Mouse (Mus musculus): ENCODE measurements around the gene Slain1. TPM values are rescaled to one million over a fixed set of nuclear protein-coding genes. Genes with fewer than 3 reads are reported as not detected.

Gene Slain1
- polyA plus RNA-seq (2014; fragmentation: Nextera tagmentation; extraction: Ambion mirVana), result 17.1 and 23.2 TPM in 2 replicates

GRCm38 (mm10) chr14:103649896-103650334 is at the start of gene Slain1:
TSS of gene Slain1 (plus strand) at chr14:103650228.
- Histone ChIP-seq H3K4me2 (ENCODE audit: low read depth, low read length, severe bottlenecking) (peak within 1 kb of the TSS; percentile 72), H3K4me1 (replicated peaks; ENCODE audit: control insufficient read depth, insufficient read depth, low read length) (peaks cover 7% of the 10 kb centered on the region), H3K9ac (ENCODE audit: low read length) (peak within 1 kb of the TSS; percentile 97), H3K27me3 (ENCODE audit: control insufficient read depth, insufficient read depth, low read length) (no peaks in the 10 kb centered on the region), H3K4me3 (ENCODE audit: low read depth, low read length) (peak within 1 kb of the TSS; percentile 97), H3K27ac (ENCODE audit: low read depth, low read length) (peak within 1 kb of the TSS; percentile 96), H3K9me3 (ENCODE audit: control insufficient read depth, low read length) (no peaks in the 10 kb centered on the region), H3K36me3 (ENCODE audit: control insufficient read depth, insufficient read depth, low read length) (no peaks in the 10 kb centered on the region)
- WGBS, result under 1% methylated on average over 32 of the region's 32 CpGs
- DNase-seq (ENCODE audit: low spot score), result peak; percentile 96
- peak; percentile 96 for ATAC-seq (replicated peaks; ENCODE audit: low FRiP score)

- Histone ChIP-seq H3K27me3 (ENCODE audit: control insufficient read depth, insufficient read depth, low read length) (no peaks in the 10 kb centered on the region), H3K4me3 (ENCODE audit: low read depth, low read length) (no peak overlapping the region), H3K36me3 (ENCODE audit: control insufficient read depth, insufficient read depth, low read length) (no peaks in the 10 kb centered on the region), H3K4me2 (ENCODE audit: low read depth, low read length, severe bottlenecking) (no peak overlapping the region), H3K9me3 (ENCODE audit: control insufficient read depth, low read length) (no peaks in the 10 kb centered on the region), H3K27ac (ENCODE audit: low read depth, low read length) (no peak overlapping the region), H3K9ac (ENCODE audit: low read length) (no peak overlapping the region), H3K4me1 (replicated peaks; ENCODE audit: control insufficient read depth, insufficient read depth, low read length) (no peaks in the 10 kb centered on the region)
- ATAC-seq (replicated peaks; ENCODE audit: low FRiP score) (no peak), DNase-seq (ENCODE audit: low spot score) (no peak)
- 90% methylated on average over 8 of the region's 8 CpGs for WGBS
These were observed 42.0 kb upstream of the Slain1 start for GRCm38 (mm10) chr14:103608063-103608462.

- no peak overlapping the region for H3K4me2 ChIP-seq (ENCODE audit: low read depth, low read length, severe bottlenecking)
- no peak overlapping the region for H3K27ac ChIP-seq (ENCODE audit: low read depth, low read length)
- H3K9ac ChIP-seq (ENCODE audit: low read length), result no peak overlapping the region
- DNase-seq (ENCODE audit: low spot score), result no peak
- no peaks in the 10 kb centered on the region for H3K9me3 ChIP-seq (ENCODE audit: control insufficient read depth, low read length)
- ATAC-seq (replicated peaks; ENCODE audit: low FRiP score), result no peak
- no peaks in the 10 kb centered on the region for H3K36me3 ChIP-seq (ENCODE audit: control insufficient read depth, insufficient read depth, low read length)
- WGBS, result 80% methylated on average over 6 of the region's 6 CpGs
- H3K4me3 ChIP-seq (ENCODE audit: low read depth, low read length), result no peak overlapping the region
- H3K4me1 ChIP-seq (replicated peaks; ENCODE audit: control insufficient read depth, insufficient read depth, low read length), result no peaks in the 10 kb centered on the region
- no peaks in the 10 kb centered on the region for H3K27me3 ChIP-seq (ENCODE audit: control insufficient read depth, insufficient read depth, low read length)
These were observed 36.3 kb upstream of the Slain1 start for GRCm38 (mm10) chr14:103613573-103614271.

- Histone ChIP-seq H3K4me1 (replicated peaks; ENCODE audit: control insufficient read depth, insufficient read depth, low read length) (no peaks in the 10 kb centered on the region), H3K36me3 (ENCODE audit: control insufficient read depth, insufficient read depth, low read length) (no peaks in the 10 kb centered on the region), H3K27ac (ENCODE audit: low read depth, low read length) (no peak overlapping the region), H3K9me3 (ENCODE audit: control insufficient read depth, low read length) (no peaks in the 10 kb centered on the region), H3K4me3 (ENCODE audit: low read depth, low read length) (no peak overlapping the region), H3K4me2 (ENCODE audit: low read depth, low read length, severe bottlenecking) (no peak overlapping the region), H3K27me3 (ENCODE audit: control insufficient read depth, insufficient read depth, low read length) (no peaks in the 10 kb centered on the region), H3K9ac (ENCODE audit: low read length) (no peak overlapping the region)
- no peak for ATAC-seq (replicated peaks; ENCODE audit: low FRiP score)
- 91% methylated on average over 4 of the region's 4 CpGs for whole genome bisulfite sequencing
- no peak for DNase-seq (ENCODE audit: low spot score)
These were observed 35.8 kb upstream of the Slain1 start for GRCm38 (mm10) chr14:103614272-103614587.

GRCm38 (mm10) chr14:103619756-103620155 is 30.3 kb upstream of the Slain1 start:
- H3K36me3 ChIP-seq (ENCODE audit: control insufficient read depth, insufficient read depth, low read length), result no peaks in the 10 kb centered on the region
- no peak overlapping the region for H3K4me3 ChIP-seq (ENCODE audit: low read depth, low read length)
- no peak overlapping the region for H3K9ac ChIP-seq (ENCODE audit: low read length)
- H3K4me2 ChIP-seq (ENCODE audit: low read depth, low read length, severe bottlenecking), result no peak overlapping the region
- WGBS, result 93% methylated on average over 4 of the region's 4 CpGs
- no peaks in the 10 kb centered on the region for H3K4me1 ChIP-seq (replicated peaks; ENCODE audit: control insufficient read depth, insufficient read depth, low read length)
- H3K27me3 ChIP-seq (ENCODE audit: control insufficient read depth, insufficient read depth, low read length), result no peaks in the 10 kb centered on the region
- H3K27ac ChIP-seq (ENCODE audit: low read depth, low read length), result no peak overlapping the region
- no peaks in the 10 kb centered on the region for H3K9me3 ChIP-seq (ENCODE audit: control insufficient read depth, low read length)
- DNase-seq (ENCODE audit: low spot score) (no peak), ATAC-seq (replicated peaks; ENCODE audit: low FRiP score) (no peak)

GRCm38 (mm10) chr14:103621207-103621606 is 28.8 kb upstream of the Slain1 start:
- H3K4me1 ChIP-seq (replicated peaks; ENCODE audit: control insufficient read depth, insufficient read depth, low read length), result no peaks in the 10 kb centered on the region
- no peak overlapping the region for H3K4me3 ChIP-seq (ENCODE audit: low read depth, low read length)
- no peaks in the 10 kb centered on the region for H3K36me3 ChIP-seq (ENCODE audit: control insufficient read depth, insufficient read depth, low read length)
- H3K27me3 ChIP-seq (ENCODE audit: control insufficient read depth, insufficient read depth, low read length), result no peaks in the 10 kb centered on the region
- H3K27ac ChIP-seq (ENCODE audit: low read depth, low read length), result no peak overlapping the region
- DNase-seq (ENCODE audit: low spot score) (no peak), ATAC-seq (replicated peaks; ENCODE audit: low FRiP score) (no peak)
- H3K9me3 ChIP-seq (ENCODE audit: control insufficient read depth, low read length), result no peaks in the 10 kb centered on the region
- no peak overlapping the region for H3K4me2 ChIP-seq (ENCODE audit: low read depth, low read length, severe bottlenecking)
- H3K9ac ChIP-seq (ENCODE audit: low read length), result no peak overlapping the region
- 93% methylated on average over 2 of the region's 2 CpGs for WGBS

GRCm38 (mm10) chr14:103626100-103626499 is 23.9 kb upstream of the Slain1 start:
- no peaks in the 10 kb centered on the region for H3K27me3 ChIP-seq (ENCODE audit: control insufficient read depth, insufficient read depth, low read length)
- 85% methylated on average over 6 of the region's 6 CpGs for WGBS
- no peaks in the 10 kb centered on the region for H3K4me1 ChIP-seq (replicated peaks; ENCODE audit: control insufficient read depth, insufficient read depth, low read length)
- no peak overlapping the region for H3K4me3 ChIP-seq (ENCODE audit: low read depth, low read length)
- H3K4me2 ChIP-seq (ENCODE audit: low read depth, low read length, severe bottlenecking), result no peak overlapping the region
- ATAC-seq (replicated peaks; ENCODE audit: low FRiP score) (no peak), DNase-seq (ENCODE audit: low spot score) (no peak)
- H3K9me3 ChIP-seq (ENCODE audit: control insufficient read depth, low read length), result no peaks in the 10 kb centered on the region
- no peak overlapping the region for H3K9ac ChIP-seq (ENCODE audit: low read length)
- H3K27ac ChIP-seq (ENCODE audit: low read depth, low read length), result no peak overlapping the region
- H3K36me3 ChIP-seq (ENCODE audit: control insufficient read depth, insufficient read depth, low read length), result no peaks in the 10 kb centered on the region

GRCm38 (mm10) chr14:103629639-103630364 is 20.2 kb upstream of the Slain1 start:
- H3K27me3 ChIP-seq (ENCODE audit: control insufficient read depth, insufficient read depth, low read length), result no peaks in the 10 kb centered on the region
- no peak overlapping the region for H3K27ac ChIP-seq (ENCODE audit: low read depth, low read length)
- no peak overlapping the region for H3K4me3 ChIP-seq (ENCODE audit: low read depth, low read length)
- WGBS, result 91% methylated on average over 7 of the region's 7 CpGs
- H3K4me2 ChIP-seq (ENCODE audit: low read depth, low read length, severe bottlenecking), result no peak overlapping the region
- no peaks in the 10 kb centered on the region for H3K36me3 ChIP-seq (ENCODE audit: control insufficient read depth, insufficient read depth, low read length)
- H3K4me1 ChIP-seq (replicated peaks; ENCODE audit: control insufficient read depth, insufficient read depth, low read length), result no peaks in the 10 kb centered on the region
- ATAC-seq (replicated peaks; ENCODE audit: low FRiP score), result no peak
- no peaks in the 10 kb centered on the region for H3K9me3 ChIP-seq (ENCODE audit: control insufficient read depth, low read length)
- DNase-seq (ENCODE audit: low spot score), result no peak
- no peak overlapping the region for H3K9ac ChIP-seq (ENCODE audit: low read length)

- Histone ChIP-seq H3K36me3 (ENCODE audit: control insufficient read depth, insufficient read depth, low read length) (no peaks in the 10 kb centered on the region), H3K4me2 (ENCODE audit: low read depth, low read length, severe bottlenecking) (no peak overlapping the region), H3K9me3 (ENCODE audit: control insufficient read depth, low read length) (no peaks in the 10 kb centered on the region), H3K4me1 (replicated peaks; ENCODE audit: control insufficient read depth, insufficient read depth, low read length) (no peaks in the 10 kb centered on the region), H3K9ac (ENCODE audit: low read length) (no peak overlapping the region), H3K27me3 (ENCODE audit: control insufficient read depth, insufficient read depth, low read length) (no peaks in the 10 kb centered on the region), H3K4me3 (ENCODE audit: low read depth, low read length) (no peak overlapping the region), H3K27ac (ENCODE audit: low read depth, low read length) (no peak overlapping the region)
- WGBS, result 86% methylated on average over 8 of the region's 8 CpGs
- DNase-seq (ENCODE audit: low spot score), result no peak
- no peak for ATAC-seq (replicated peaks; ENCODE audit: low FRiP score)
These were observed 19.5 kb upstream of the Slain1 start for GRCm38 (mm10) chr14:103630545-103630944.

All from forebrain, embryonic 11.5 days (tissue).